Mouse (Mus musculus) hindbrain, embryonic 16.5 days (tissue): ENCODE data around the gene D330045A20Rik. TPM values are rescaled to one million over a fixed set of nuclear protein-coding genes. Genes with fewer than 3 reads are reported as not detected.
"Not testable (repeated sequence)": the region's sequence is repeated elsewhere in the genome, so short reads cannot be mapped to it uniquely, and the experiment has no call there.

Experiments
- ATAC-seq: fragments of 200-750 bp; cut with Nextera tagmentation; 2 replicates; pipeline ENCODE4 v1.8.0; 2017; ENCODE audit warnings: moderate TSS enrichment, moderate library complexity
- H3K27ac ChIP-seq: fragments of 300-500 bp; sonication (generic); 2 replicates; pipeline ENCODE4 v1.5.1; 2014; ENCODE audit warnings: low read depth, mild to moderate bottlenecking, control low read depth, low read length, moderate library complexity
- H3K27me3 ChIP-seq: fragments of 300-500 bp; sonication (generic); replicated peaks from 2 replicates; pipeline ENCODE4 v1.6.1; 2014; ENCODE audit warnings: low read length; ENCODE audit not compliant: control insufficient read depth, insufficient read depth
- H3K36me3 ChIP-seq: fragments of 300-500 bp; sonication (generic); 2 replicates; pipeline ENCODE4 v1.6.1; 2014; ENCODE audit warnings: mild to moderate bottlenecking, low read length, moderate library complexity, mixed read lengths; ENCODE audit not compliant: control insufficient read depth, insufficient read depth
- H3K4me1 ChIP-seq: fragments of 300-500 bp; sonication (generic); 2 replicates; pipeline ENCODE4 v1.6.1; 2014; ENCODE audit warnings: low read depth, low read length; ENCODE audit not compliant: control insufficient read depth, insufficient read depth
- H3K4me2 ChIP-seq: fragments of 300-500 bp; sonication (generic); 2 replicates; pipeline ENCODE4 v1.6.1; 2014; ENCODE audit warnings: mild to moderate bottlenecking, low read length, control low read depth, moderate library complexity
- H3K4me3 ChIP-seq: fragments of 300-500 bp; sonication (generic); 2 replicates; pipeline ENCODE4 v1.5.1; 2014; ENCODE audit warnings: mild to moderate bottlenecking, low read length, control low read depth, moderate library complexity
- H3K9ac ChIP-seq: fragments of 300-500 bp; sonication (generic); 2 replicates; pipeline ENCODE4 v1.6.1; 2014; ENCODE audit warnings: low read depth, mild to moderate bottlenecking, control low read depth, low read length, moderate library complexity
- H3K9me3 ChIP-seq: fragments of 300-500 bp; sonication (generic); 2 replicates; pipeline ENCODE4 v1.6.1; 2014; ENCODE audit warnings: mild to moderate bottlenecking, low read length, moderate library complexity; ENCODE audit not compliant: control insufficient read depth
- WGBS: fragments of 180-500 bp; shearing (Covaris S2); extraction: QIAGEN DNeasy Blood & Tissue Kit; methylation state at CpG from one replicate; pipeline ENCODE4 v1.1.7; 2014; 5-methylcytosine and 5-hydroxymethylcytosine counted together
- polyA plus RNA-seq: library from polyadenylated mRNA; unstranded; fragments of >200 nt; fragmentation: Nextera tagmentation; extraction: Ambion mirVana; gene quantifications from 2 replicates; pipeline ENCODE4 v1.2.1, GENCODE M21; 2015

The D330045A20Rik gene
- polyA plus RNA-seq, 1 experiment from 2014 or later, result 1.1 TPM

DNA sequence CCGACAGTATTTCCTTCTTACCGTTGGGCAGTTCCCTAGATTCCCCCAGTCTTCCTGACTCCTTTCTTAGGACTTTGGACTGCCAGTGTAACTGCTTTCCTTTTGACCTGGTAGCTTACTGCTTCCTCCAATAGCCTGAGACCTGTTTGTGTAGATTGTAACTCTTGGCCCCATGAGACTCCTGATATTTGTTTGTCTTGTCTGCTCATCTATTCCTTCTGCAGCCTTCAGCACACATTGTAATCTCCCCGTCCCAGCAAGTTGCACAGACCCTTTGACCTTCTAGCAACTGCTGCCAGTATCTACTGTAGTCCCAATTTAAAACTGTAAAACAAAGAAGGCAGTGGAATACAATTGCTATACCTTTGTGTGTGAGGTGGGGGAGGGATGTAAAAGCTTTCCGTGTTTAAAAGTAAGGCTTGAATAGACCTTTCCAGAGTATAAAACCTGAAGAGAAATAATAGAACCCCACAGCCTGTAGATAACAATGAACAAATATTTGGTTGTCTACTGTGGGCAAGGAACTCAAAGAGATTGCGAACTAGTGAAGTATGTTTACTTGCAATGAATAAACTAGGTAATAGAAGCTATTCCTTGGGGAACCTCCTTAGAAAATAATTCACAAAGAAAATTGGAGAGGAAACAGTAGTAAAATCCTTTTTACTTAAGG, 82.2 kb downstream of the D330045A20Rik start:
- WGBS, result 73% methylated on average over 5 of the region's 5 CpGs
- H3K9me3 ChIP-seq, result no peaks in the 10 kb centered on the region

DNA sequence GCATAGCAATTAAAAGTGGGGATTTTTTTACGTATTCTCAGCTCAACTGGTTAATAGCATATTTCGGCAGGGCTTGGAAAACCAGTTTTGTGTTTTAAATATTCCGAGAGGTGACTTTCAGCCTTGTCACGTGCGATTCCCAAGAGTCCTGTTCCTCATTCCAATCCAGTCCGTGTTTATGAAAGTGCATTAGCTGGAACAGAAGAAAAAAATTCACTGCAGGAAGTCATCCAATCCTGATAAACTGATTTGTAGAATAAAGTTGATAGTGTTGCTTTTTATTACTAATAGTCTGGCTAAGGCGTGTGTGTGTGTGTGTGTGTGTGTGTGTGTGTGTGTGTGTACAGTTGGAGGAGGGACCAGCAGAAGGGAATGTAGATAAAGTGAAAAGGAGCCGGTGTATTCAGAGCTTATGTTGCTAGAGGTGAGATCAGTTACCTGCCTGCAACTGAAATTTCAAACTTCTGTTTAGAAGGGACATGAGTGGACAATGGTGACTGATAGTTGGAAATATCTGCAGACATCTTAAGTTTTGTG, 82.8 kb downstream of the D330045A20Rik start, which contains the start of gene Rnf128:
TSS of gene Rnf128 (plus strand) at position 392 of the 537 bp plus-strand sequence.
- Histone ChIP-seq H3K9me3 (no peaks in the 10 kb centered on the region), H3K36me3 (no peaks in the 10 kb centered on the region), H3K4me3 (no peak within 1 kb of the TSS), H3K4me2 (no peak within 1 kb of the TSS), H3K27ac (no peak within 1 kb of the TSS), H3K4me1 (no peaks in the 10 kb centered on the region), H3K9ac (no peak within 1 kb of the TSS), H3K27me3 (no peaks in the 10 kb centered on the region)
- ATAC-seq, result no peak
- WGBS, result 78% methylated on average over 8 of the region's 8 CpGs

More for the DNA sequence above, 82.2 kb downstream of the D330045A20Rik start:
- no peak overlapping the region for H3K27ac ChIP-seq
- no peak overlapping the region for H3K4me3 ChIP-seq
- H3K36me3 ChIP-seq, result no peaks in the 10 kb centered on the region
- H3K27me3 ChIP-seq, result no peaks in the 10 kb centered on the region
- H3K4me2 ChIP-seq, result no peak overlapping the region
- no peaks in the 10 kb centered on the region for H3K4me1 ChIP-seq
- ATAC-seq, result no peak
- H3K9ac ChIP-seq, result no peak overlapping the region

DNA sequence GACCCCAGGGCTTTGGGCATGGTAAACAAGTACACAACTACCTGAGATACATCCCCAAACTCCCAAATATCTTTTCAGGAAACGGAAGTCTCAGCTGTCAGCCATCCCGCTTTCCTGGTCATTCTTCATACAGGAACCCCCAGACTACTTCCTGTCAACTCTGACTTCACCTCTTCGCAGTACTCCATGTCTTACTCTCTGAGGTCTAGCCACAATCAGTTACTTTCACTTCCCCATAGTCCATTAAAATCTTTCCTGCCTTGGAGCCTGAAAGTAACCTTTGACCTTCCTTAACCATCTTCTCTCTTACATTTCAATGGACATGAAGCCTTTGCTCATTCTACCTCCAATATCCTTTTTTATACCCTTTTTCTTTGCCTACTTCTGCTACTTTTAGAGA, 89.9 kb downstream of the D330045A20Rik start:
- no peak for ATAC-seq
- H3K27me3 ChIP-seq, result no peaks in the 10 kb centered on the region
- no peaks in the 10 kb centered on the region for H3K4me1 ChIP-seq
- no peak overlapping the region for H3K27ac ChIP-seq
- no peaks in the 10 kb centered on the region for H3K9me3 ChIP-seq
- no peak overlapping the region for H3K4me2 ChIP-seq
- 81% methylated on average over 3 of the region's 3 CpGs for WGBS
- no peaks in the 10 kb centered on the region for H3K36me3 ChIP-seq
- H3K9ac ChIP-seq, result no peak overlapping the region
- H3K4me3 ChIP-seq, result no peak overlapping the region

DNA sequence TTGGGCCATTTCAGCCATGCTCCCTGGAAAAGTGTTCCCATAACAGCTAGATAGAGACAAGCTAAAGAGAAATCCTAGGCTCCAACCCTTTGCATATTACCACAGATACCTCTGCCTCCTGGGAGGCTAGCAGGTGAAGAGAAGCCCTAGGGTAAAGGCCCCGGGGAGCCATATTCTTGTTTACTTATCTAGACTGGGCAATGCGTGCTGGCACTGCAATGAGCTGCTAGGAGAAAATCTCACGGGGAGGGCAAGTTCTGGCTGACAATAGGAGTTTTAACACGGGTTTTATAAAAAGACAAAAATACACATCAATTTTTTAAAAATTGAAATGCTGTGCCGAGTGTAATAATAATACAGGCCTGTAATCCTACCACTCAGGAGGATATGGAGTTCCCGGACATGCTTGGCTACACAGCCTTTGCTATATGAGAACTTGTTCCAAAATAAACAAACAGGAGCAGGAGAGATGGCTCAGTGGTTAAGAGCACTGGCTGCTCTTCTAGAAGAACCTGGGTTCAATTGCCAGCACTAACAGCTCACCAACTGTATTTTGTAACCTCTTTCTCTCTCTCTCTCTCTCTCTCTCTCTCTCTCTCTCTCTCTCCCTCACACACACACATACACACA, 98.6 kb downstream of the D330045A20Rik start:
- WGBS, result 77% methylated on average over 6 of the region's 6 CpGs
- H3K9me3 ChIP-seq, result no peaks in the 10 kb centered on the region

DNA sequence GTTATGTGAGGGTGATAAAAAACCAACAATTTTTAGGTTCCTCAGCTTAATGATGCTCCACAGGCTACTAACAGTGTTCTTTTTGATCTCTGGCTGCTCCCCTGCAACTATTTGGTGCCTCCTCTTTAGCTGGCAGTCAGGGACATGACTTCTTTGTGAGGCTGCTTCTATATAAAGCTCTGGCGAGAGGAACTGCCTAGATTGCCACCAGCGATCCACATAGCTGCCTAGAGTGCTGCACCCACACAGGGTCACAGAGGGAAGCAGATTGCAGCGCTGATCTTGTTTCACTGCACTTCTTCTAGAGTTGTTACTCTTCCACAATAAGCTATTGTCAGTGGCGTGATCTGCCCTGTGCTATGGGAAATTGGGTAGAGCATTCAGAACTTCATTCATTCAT, 103.4 kb downstream of the D330045A20Rik start:
- H3K27me3 ChIP-seq, result no peaks in the 10 kb centered on the region
- H3K4me3 ChIP-seq, result no peak overlapping the region
- H3K9ac ChIP-seq, result no peak overlapping the region
- WGBS, result 51% methylated on average over 4 of the region's 4 CpGs
- H3K9me3 ChIP-seq, result no peaks in the 10 kb centered on the region
- H3K4me2 ChIP-seq, result no peak overlapping the region
- no peaks in the 10 kb centered on the region for H3K4me1 ChIP-seq
- no peak for ATAC-seq
- no peak overlapping the region for H3K27ac ChIP-seq
- no peaks in the 10 kb centered on the region for H3K36me3 ChIP-seq

More for the DNA sequence above, 98.6 kb downstream of the D330045A20Rik start:
- Histone ChIP-seq H3K36me3 (no peaks in the 10 kb centered on the region), H3K4me2 (no peak overlapping the region), H3K27me3 (no peaks in the 10 kb centered on the region), H3K27ac (no peak overlapping the region), H3K4me3 (no peak overlapping the region), H3K9ac (no peak overlapping the region), H3K4me1 (no peaks in the 10 kb centered on the region)
- ATAC-seq, result no peak

DNA sequence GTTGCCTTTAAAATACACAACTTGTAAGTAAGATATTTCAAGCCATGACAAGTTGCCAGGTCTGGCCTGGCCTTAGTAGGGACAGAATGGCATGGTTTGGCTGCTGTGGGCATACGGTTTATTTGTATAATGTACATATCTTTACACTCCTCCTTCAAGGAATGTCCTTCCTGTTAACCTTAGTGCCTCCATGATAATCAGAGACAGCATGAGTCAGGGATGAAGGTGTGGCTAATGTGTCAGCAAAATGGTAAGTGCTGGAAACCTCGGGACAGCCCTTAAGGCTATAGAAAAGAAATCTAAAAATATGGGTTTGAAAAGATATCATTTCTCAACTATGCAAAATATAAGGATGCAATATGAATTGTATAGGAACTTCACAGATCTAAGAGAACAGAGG, 106.5 kb downstream of the D330045A20Rik start:
- 91% methylated on average over 2 of the region's 2 CpGs for WGBS

DNA sequence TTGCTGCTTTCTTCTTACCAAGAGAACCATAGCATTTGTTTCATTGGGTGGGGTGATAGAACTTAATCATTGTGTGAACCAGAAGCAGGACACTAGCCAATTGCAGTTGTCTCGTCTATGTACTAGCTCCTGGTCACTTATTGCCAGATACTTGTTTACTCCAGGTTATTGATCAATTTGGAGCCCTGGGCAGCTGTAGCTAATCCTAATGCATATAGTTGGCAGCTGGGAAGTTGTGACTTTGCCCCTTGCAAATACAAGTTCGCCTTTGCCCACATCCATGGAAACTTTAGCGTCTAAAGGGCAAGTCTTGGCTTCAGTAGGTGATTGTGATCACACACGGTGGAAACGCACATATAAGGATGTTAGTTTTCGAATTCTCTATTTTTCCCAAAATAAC, 116.2 kb downstream of the D330045A20Rik start:
- H3K27ac ChIP-seq, result no peak overlapping the region
- H3K36me3 ChIP-seq, result no peaks in the 10 kb centered on the region
- no peak for ATAC-seq
- H3K4me2 ChIP-seq, result no peak overlapping the region
- H3K27me3 ChIP-seq, result 0 out of 2 replicates have a peak, but pooled peaks cover 2% of the 10 kb centered on the region
- WGBS, result 88% methylated on average over 6 of the region's 6 CpGs
- no peak overlapping the region for H3K9ac ChIP-seq
- no peaks in the 10 kb centered on the region for H3K4me1 ChIP-seq
- no peak overlapping the region for H3K4me3 ChIP-seq
- no peaks in the 10 kb centered on the region for H3K9me3 ChIP-seq

More for the DNA sequence above, 106.5 kb downstream of the D330045A20Rik start:
- H3K36me3 ChIP-seq, H3K4me3 ChIP-seq, H3K9ac ChIP-seq, H3K4me2 ChIP-seq, H3K9me3 ChIP-seq, H3K4me1 ChIP-seq, H3K27me3 ChIP-seq, ATAC-seq, H3K27ac ChIP-seq: not testable (repeated sequence)

Other genes with a start within 250 kb of the D330045A20Rik start
- gene Trap1a, start 146.7 kb upstream of the D330045A20Rik start, polyA plus RNA-seq, result not detected in 2 replicates
- gene Rnf128, start 82.9 kb downstream of the D330045A20Rik start, polyA plus RNA-seq, result 5.5 and 6.7 TPM in 2 replicates
- 0.43 and 0.55 TPM in 2 replicates for gene Tbc1d8b, start 204.6 kb downstream of the D330045A20Rik start, polyA plus RNA-seq
- gene Gm15013, start 234.1 kb downstream of the D330045A20Rik start, polyA plus RNA-seq, result 0.20 TPM in 1 of 2 replicates, not detected in the other